Mouse (Mus musculus) ES-Bruce4 (cell line): Measurements from ENCODE around the gene Sspo.

ENCODE experiments used
- CTCF ChIP-seq: IDR thresholded peaks from one replicate; pipeline ENCODE4 v1.8.1; 2011; ENCODE audit warnings: low read depth, low read length
- EP300 ChIP-seq: IDR thresholded peaks from 2 replicates; pipeline ENCODE4 v1.6.1; 2011; ENCODE audit warnings: low read depth, low read length; ENCODE audit not compliant: insufficient read depth
- POLR2A ChIP-seq: IDR thresholded peaks from one replicate; pipeline ENCODE4 v1.8.1; 2011; ENCODE audit warnings: low read length; ENCODE audit not compliant: insufficient read depth

- TF ChIP-seq EP300, result no peak
- no peak for TF ChIP-seq POLR2A
- peak; percentile 35 for TF ChIP-seq CTCF
These were observed 91.1 kb downstream of the Sspo start for GRCm38 (mm10) chr6:48538841-48539737.
